Mouse (Mus musculus): ENCODE results near the gene S100a10.

- TF ChIP-seq CTCF (IDR thresholded peaks at IDR 0.05; ENCODE audit: low read depth) = no peak
- no peak for TF ChIP-seq EP300 (IDR thresholded peaks at IDR 0.05; ENCODE audit: low read depth)
These were observed 37.5 kb upstream of the S100a10 start for GRCm38 (mm10) chr3:93517343-93517742.

Measured in heart, postnatal 0 days (tissue).